Mouse (Mus musculus) activated CD4-positive, CD25-positive, alpha-beta regulatory T cell, adult 9 weeks (primary cell): Measurements from ENCODE around the gene Gm3512. TPM values are rescaled to one million over a fixed set of nuclear protein-coding genes. Genes with fewer than 3 reads are reported as not detected.

Experiments used
- polyA plus RNA-seq: library from polyadenylated mRNA; unstranded; fragments of 100-300 nt; shearing (Covaris generic); gene quantifications from one replicate; pipeline ENCODE4 v1.2.1, GENCODE M21; 2017

The Gm3512 gene
- polyA plus RNA-seq, result 14.2 TPM

DNA sequence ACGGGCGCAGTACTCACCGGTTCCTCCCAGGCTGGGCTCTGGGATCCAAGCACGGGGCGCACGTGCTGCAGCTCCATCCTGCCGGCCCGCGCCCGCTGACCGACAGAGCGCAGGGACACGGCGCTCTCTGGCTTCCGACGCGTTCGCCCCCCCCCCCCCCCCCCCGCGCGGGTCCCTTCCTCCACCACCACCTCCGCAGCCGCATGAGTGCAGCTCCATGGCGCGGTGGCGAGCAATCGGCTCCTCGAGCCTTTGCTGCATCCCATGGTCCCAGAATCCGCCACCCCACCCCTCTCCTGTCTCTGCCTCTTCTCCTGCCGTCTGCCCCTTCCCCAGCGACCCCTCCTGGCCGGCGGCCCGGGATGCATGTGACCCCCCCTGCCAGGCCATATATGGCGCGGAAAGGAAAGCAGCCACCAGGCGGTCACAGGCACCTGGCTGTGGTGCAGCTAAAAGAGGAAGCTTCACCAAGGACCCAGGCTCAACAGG is at the start of gene Gm3512:
Gm3512 (minus strand) TSS at position 51 of the 489 bp plus-strand sequence.

DNA sequence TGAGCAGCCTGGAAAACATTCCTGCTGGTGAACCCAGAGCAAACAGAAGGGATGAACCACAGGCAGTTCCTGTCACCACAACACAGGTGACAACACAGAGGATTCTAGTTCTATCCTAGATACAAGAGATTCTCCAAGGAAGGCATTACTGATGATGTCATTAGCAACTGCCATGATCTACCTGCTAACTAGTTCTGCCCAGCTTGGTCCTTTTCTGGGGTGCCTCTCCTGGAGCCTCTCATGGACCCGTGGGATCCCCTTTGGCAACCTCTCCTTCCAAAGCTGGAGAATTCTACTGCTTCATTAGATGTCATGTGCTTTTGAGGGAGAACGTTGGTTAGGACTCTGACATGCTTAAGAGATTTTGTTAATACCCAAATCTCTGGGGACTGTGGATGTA is 20.1 kb upstream of the Gm3512 start, which contains the start of gene Gm16434:
Gm16434 (minus strand) TSS at position 101 of the 400 bp plus-strand sequence.

DNA sequence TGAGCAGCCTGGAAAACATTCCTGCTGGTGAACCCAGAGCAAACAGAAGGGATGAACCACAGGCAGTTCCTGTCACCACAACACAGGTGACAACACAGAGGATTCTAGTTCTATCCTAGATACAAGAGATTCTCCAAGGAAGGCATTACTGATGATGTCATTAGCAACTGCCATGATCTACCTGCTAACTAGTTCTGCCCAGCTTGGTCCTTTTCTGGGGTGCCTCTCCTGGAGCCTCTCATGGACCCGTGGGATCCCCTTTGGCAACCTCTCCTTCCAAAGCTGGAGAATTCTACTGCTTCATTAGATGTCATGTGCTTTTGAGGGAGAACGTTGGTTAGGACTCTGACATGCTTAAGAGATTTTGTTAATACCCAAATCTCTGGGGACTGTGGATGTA is 49.0 kb downstream of the Gm3512 start, which contains the start of gene Gm6676:
Gm6676 (minus strand) TSS at position 101 of the 400 bp plus-strand sequence.

Other genes starting within 250 kb of the Gm3512 start
- not detected for gene Gm6356, start 200.7 kb downstream of the Gm3512 start, polyA plus RNA-seq
- 1.7 TPM for gene Gm10406, start 147.1 kb downstream of the Gm3512 start, polyA plus RNA-seq
- gene Gm3685, start 129.6 kb downstream of the Gm3512 start, polyA plus RNA-seq, result not detected
- 3.8 TPM for gene Gm3696, start 73.9 kb downstream of the Gm3512 start, polyA plus RNA-seq
- gene Gm6676, start 49.1 kb downstream of the Gm3512 start, polyA plus RNA-seq, result not detected
- not detected for gene Gm16434, start 20.0 kb upstream of the Gm3512 start, polyA plus RNA-seq
- not detected for gene Gm3727, start 90.2 kb upstream of the Gm3512 start, polyA plus RNA-seq
- 12.7 TPM for gene Gm3739, start 140.5 kb upstream of the Gm3512 start, polyA plus RNA-seq
- not detected for gene Gm5797, start 157.9 kb upstream of the Gm3512 start, polyA plus RNA-seq
- gene Gm8374, start 190.6 kb upstream of the Gm3512 start, polyA plus RNA-seq, result not detected